Mouse (Mus musculus) left cerebral cortex, adult 8-10 months (tissue): ENCODE results near the gene Dock9. TPM values are rescaled to one million over a fixed set of nuclear protein-coding genes. Genes with fewer than 3 reads are reported as not detected.

Source experiments
- DNase-seq, 2 experiments: peaks; one replicate each; pipeline ENCODE4 v3.0.0; 2022; ENCODE audit warnings: low spot score in 2 of 2
- total RNA-seq, 4 experiments: library from RNA; stranded (reverse); gene quantifications; 2 replicates each; pipeline ENCODE4 v1.2.4; 2022

Dock9 gene
- total RNA-seq, 4 experiments from 2014 or later = 80.7 to 83.1 (median 81.8) TPM

DNA sequence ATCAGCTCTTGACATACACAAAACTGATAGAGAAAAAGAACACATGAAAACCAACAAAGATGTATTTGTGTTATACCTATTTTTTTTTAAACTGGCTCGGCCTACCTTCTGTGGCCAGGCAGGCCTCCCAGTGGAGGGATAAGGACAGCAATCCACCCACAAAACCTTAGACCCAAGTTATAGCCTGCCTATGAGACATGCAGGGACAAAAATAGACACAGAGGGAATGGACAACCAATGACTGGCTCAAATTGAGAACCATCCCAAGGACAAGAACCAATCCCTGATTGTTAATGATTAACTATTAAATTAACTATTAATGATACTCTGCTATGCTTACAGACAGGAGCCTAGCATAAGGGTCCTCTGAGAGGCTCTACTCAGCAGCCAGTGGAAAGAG, 133.7 kb downstream of the Dock9 start:
- DNase-seq = no peak

DNA sequence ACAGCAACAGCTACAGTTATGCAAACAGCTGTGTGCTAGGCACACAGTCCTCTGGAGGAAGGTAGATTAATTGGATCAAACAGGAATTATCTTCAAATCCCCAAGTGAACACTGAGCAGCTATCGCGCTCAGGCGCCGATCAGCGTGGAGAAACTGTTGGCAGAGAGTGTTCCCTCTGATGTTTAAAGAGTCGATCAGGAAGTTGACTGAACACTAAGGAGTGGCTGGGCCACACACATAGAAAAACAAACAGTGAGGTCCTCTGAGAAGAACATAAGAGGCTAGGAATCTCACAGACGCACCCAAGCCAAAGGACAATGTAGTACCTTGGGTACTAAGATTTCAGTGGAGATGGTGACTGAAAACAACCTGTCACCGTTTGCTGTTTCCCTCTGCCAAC, 136.7 kb downstream of the Dock9 start:
- no peak for DNase-seq

DNA sequence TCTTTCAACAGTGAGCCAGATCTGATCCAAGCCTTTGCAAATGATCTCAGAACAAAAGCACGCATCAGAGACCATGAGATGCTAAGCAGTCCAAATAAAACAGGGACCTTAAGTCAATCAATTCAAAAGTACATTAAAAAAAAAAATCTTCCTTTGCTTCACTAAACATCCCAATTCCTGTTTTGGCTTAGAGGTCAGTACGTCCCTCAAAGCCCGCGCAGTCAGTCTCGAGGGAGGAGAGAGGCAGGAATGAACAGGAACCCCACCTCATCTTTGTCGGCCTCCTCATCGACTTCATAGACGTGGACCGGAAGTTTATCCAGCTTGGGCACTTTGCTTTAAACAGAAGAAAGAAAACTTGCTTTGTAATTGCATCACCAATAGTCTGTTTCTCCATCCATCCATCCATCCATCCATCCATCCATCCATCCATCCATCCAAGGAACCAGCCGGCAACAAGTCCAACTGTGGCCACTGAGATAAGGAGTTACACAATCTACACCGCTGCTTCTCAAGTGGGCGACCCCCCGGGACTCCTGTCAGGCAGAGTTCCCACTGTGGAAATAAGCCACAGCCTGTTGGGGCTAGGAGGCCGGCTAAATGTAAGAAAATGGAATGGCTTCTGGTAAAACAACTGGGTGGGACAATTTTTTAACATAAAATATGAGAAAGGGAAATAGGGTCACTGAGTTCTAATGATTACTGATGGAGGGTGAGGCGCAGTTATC, 137.3 kb downstream of the Dock9 start:
- no peak for DNase-seq

DNA sequence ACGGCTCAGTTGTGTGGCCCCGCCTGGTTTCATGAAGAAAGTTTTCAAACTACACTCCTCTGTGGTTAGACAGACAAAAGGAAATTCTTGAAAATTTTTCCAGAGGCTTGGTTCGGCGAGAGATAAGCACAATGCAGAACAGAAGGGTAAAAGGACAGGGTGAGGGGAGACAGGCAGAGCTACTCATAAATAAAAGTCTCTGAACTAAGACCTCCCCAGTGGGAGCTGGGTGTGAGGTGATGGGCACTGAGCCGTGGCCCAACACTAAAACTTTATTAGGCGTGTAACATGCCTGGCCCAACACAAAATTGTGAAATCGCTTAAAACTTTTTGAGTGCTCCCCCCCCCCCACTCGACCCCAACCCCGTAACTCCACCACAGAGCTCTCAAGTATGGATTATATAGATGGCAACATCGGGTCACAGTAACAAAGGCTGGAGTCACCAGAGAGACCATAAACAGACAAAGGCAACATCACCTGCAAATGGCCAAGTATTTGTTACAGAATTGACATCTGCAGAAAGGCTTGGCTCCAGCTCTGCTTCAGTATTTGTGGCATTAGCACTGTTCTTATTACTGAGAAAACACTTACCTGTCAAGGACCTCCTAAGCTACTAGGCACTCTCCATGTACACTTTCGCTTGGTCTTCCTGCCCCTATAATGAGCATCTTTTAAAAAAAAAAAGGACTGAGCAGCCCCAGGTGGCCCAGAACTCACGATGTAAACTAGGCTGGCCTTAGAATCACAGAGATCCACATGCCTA, 138.4 kb downstream of the Dock9 start:
- DNase-seq = no peak

DNA sequence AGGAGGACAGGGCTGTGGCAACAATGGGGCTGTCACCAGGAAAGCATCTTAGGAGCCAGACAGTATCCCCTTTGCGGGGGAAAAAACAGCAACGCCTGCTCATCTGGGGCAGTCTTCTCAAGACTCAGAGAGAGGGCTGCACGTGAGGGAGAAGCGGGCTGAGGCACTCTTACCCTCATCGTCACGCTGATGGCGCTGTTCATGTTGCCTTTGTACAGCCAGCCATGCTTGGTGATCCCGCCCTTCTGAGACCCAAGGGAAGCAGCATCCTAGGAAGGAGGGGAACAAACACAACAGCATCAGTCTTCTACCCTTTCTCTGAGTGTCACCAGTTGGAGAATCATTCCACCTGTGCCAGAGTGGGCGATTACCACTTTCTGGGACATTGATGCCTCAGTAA, 139.1 kb downstream of the Dock9 start:
- DNase-seq = no peak

DNA sequence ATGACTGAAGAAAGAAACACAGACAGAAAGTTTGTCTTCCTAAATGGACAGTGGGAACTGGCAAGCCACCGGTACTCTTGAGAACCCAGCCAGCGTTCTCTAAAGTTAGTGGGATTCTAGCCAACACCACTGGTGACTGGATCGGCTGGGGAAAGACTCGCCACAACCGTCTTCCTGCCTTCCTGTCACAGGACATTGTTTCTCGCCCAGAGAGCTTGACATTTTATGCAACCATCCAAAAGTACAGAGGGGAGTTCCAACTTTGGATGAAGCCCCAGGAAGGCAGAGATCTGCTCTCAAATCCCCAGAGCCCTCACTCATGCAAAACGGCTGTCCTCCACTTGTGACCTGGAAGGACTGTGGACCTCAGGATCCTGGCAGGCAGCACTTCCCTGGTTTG, 140.0 kb downstream of the Dock9 start:
- no peak for DNase-seq

- no peak for DNase-seq
Observed at GRCm38 (mm10) chr14:121656912-121657311, 140.7 kb downstream of the Dock9 start.

- no peak for DNase-seq
Observed at GRCm38 (mm10) chr14:121654977-121655376, 142.7 kb downstream of the Dock9 start.

GRCm38 (mm10) chr14:121654416-121654967, 143.1 kb downstream of the Dock9 start:
- DNase-seq = no peak

- no peak for DNase-seq
Observed at GRCm38 (mm10) chr14:121653717-121654116, 143.9 kb downstream of the Dock9 start.

GRCm38 (mm10) chr14:121653241-121653640, 144.4 kb downstream of the Dock9 start:
- no peak for DNase-seq

DNA sequence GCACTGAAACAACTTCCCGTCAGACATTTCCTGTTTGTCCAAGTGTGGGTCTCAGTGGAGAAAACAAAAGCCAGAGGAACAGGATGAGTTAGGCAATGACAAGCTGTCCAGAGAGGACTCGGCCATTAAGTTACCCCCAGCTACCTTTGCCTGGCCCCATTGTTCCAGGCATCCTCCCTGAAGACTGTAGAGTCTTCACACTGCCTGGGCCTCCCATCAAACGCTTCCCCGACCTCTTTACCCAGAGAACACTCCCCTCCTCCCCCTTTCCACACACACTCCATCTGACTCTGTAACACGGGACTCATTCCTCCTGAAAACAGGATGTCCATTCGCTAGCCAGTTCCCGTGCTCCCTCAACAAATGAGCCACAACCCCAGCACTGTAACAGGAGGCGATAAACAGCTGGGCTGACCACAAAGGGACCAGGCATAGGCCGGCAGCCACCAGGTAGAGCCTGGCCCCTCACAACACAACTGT, 149.0 kb downstream of the Dock9 start:
- no peak for DNase-seq

- no peak for DNase-seq
Observed at GRCm38 (mm10) chr14:121647693-121648092, 149.9 kb downstream of the Dock9 start.

DNA sequence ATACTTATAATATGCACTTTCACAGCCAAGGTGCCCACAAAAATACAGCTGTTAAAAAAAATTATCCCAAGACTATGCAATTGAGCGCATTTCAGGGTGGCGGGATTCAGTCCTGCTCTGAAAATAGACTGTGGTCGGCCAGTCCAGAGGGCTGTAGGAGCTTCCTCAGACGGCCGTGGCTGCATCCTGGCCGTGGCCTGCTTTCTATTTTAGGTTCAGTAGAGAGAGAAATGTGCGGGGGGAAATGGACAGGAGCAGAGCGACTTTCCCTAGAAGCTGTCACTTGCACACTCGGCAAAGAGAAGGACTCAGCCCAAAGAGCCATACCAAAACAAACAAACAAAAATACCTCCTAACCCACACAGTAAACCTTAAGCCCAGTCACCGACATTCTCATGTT, 151.0 kb downstream of the Dock9 start:
- DNase-seq = no peak

- no peak for DNase-seq
Observed at GRCm38 (mm10) chr14:121644302-121644701, 153.3 kb downstream of the Dock9 start.

DNA sequence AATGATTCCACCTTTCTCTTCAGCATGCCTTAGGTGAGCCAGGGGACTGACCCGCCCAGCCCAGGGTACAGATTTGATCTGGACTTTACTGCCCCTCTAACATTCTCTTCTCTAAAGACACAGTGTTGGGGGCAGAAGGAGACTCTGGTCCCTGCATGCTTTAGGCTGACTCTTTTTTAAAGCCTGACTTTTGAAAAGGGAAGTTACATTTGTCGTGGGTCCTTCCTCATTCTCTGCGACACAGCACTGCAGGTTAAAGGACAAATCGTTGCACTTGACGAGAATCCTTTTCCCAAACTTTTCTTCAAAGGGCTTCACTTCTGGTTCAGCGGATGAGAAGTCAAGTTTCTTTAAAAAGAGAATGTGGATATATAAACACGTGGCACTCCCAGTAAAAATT, 156.4 kb downstream of the Dock9 start:
- DNase-seq = no peak

- DNase-seq = peak in 1 of 2 experiments; percentile 61
Observed at GRCm38 (mm10) chr14:121636935-121637510, 160.6 kb downstream of the Dock9 start.

- DNase-seq = peak in 1 of 2 experiments; percentile 40
Observed at GRCm38 (mm10) chr14:121634736-121635430, 162.8 kb downstream of the Dock9 start.

GRCm38 (mm10) chr14:121634093-121634735, 163.4 kb downstream of the Dock9 start:
- DNase-seq = no peak

GRCm38 (mm10) chr14:121631934-121632333, 165.7 kb downstream of the Dock9 start:
- no peak for DNase-seq

DNA sequence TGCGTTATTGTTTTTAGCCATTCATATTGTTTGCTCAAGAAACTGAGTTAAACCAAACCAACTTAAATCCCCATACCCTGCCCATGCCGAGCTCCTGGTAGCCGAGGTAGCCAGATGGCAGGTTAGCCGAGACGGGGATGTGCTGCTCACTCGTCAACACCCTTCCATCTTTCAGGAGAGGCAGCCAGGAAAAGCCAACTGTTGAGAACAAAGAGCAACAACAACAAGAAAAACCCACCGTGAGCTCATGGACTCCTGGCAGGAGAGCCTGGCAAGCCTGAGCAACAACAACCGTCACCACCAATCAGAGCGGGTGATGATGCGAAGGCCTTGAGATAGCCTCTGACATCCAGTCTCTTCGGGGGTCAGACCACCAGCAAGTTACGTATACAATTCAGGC, 170.9 kb downstream of the Dock9 start:
- DNase-seq = no peak
